Mouse (Mus musculus): Measurements from ENCODE around the gene T2.

- TF ChIP-seq CTCF (IDR thresholded peaks at IDR 0.05; ENCODE audit: low read depth, low read length) = no peak
- no peak for TF ChIP-seq POLR2A (IDR thresholded peaks at IDR 0.05; ENCODE audit: insufficient read depth, low read length)
- TF ChIP-seq EP300 (IDR thresholded peaks at IDR 0.05; ENCODE audit: insufficient read depth, low read depth, low read length) = no peak
Measured at GRCm38 (mm10) chr17:8388990-8389789, 33.4 kb downstream of the T2 start.

Measured in ES-Bruce4 (cell line).